Mouse (Mus musculus) frontal cortex, postnatal 10 days (tissue): ENCODE measurements around the gene Papss1.

Experiments
- DNase-seq, 2 experiments: peaks; one replicate each; pipeline ENCODE4 v3.0.0; 2022; ENCODE audit warnings: low spot score in 2 of 2, mixed read lengths in 1 of 2

Gene Papss1

GRCm38 (mm10) chr3:131634091-131634490, 69.5 kb downstream of the Papss1 start:
- no peak for DNase-seq

GRCm38 (mm10) chr3:131636126-131636525, 71.6 kb downstream of the Papss1 start:
- DNase-seq: no peak

DNA sequence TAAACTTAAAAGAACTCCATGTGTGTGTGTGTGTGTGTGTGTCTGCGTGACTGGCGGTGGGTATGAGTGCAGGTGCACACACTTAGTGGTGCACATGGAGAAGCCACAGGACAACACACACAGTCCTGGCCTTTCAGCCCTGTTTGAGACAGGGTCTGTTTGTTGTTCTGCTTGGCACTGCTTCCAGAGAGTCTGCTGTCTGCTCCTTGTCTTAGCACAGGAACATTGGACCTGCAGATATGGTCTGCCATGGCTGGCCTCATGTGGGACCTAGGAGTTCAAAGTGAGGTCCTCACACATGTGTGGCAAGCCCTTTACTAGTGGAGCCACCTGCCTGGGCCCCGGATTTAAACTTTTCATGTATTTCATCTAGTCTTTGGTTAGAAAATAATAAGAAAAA, 72.4 kb downstream of the Papss1 start:
- DNase-seq: no peak

DNA sequence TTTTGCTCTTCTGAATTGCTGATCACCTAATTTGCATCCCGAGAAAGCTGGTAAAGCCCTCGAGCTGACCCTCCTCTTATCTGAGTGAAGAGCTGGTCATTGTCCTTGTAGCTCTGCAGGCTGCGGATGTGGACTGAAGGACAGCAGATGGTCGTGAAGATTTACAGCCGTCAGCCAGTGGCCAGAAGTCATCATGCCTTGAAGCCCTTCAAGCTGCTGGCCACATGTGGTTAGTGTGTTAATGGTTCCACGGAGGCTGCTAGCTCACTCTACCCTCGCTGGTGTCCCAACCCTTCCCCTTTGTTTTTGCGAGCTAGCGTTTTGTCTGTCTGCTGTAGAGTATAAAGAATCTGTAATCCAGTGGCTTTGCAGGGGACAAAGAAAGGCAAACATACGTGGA, 73.1 kb downstream of the Papss1 start:
- no peak for DNase-seq

- no peak for DNase-seq
These were observed 73.6 kb downstream of the Papss1 start for GRCm38 (mm10) chr3:131638216-131638615.

- peak; percentile 27 to 41 for DNase-seq
These were observed 78.2 kb downstream of the Papss1 start for GRCm38 (mm10) chr3:131642681-131643292.

- DNase-seq: no peak
These were observed 80.6 kb downstream of the Papss1 start for GRCm38 (mm10) chr3:131645203-131645602.

- no peak for DNase-seq
These were observed 89.8 kb downstream of the Papss1 start for GRCm38 (mm10) chr3:131654366-131654765.

- no peak for DNase-seq
These were observed 91.5 kb downstream of the Papss1 start for GRCm38 (mm10) chr3:131656032-131656431.

DNA sequence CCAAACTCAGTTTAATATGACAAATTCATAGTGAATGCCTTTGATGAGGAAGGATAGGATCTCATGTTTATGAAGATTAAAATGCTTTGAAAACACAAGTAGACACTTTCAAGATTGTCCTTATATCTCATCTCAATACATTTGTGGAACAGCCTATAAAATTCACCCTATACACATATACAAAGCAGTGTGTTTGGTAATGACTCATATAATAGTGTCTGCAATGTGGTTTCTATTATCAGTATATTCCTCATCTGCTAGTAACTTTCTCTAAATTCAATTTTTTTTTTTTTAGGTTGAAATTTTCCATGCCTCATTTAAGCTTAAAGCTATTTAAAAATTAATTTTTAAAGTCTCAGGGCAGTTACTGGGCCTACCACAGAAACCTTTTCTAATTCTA, 95.6 kb downstream of the Papss1 start:
- no peak for DNase-seq

- no peak for DNase-seq
These were observed 96.1 kb downstream of the Papss1 start for GRCm38 (mm10) chr3:131660629-131661028.

DNA sequence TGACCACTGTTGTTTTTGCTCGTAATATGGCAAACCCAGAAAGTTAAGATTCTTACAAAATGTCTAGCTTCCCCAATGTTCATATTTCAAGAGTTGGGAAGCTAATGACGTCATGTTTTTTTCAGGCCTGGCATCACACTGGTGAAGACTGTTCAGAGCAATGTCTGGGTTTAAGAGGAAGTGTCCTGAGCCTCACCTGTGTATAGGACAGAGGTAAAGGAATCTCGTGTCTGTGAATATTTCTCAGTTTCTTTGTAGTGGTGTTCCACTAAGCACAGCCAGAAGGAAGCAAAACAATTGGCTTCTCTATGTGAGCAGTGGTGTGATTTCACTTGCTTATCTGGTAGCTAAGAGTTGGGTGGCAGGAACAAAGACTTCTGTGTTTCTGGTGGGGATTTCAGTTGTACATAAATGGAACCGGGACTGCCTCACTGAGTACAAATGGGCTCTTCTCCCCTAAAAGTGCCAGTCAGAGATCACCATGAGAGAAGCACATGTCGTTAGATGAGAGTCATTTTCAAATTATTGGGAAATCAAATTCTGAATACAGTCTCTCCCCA, 98.1 kb downstream of the Papss1 start:
- DNase-seq: no peak

- DNase-seq: no peak
These were observed 105.3 kb downstream of the Papss1 start for GRCm38 (mm10) chr3:131669910-131670309.

GRCm38 (mm10) chr3:131686106-131686505, 121.5 kb downstream of the Papss1 start:
- peak; percentile 36 to 66 for DNase-seq

DNA sequence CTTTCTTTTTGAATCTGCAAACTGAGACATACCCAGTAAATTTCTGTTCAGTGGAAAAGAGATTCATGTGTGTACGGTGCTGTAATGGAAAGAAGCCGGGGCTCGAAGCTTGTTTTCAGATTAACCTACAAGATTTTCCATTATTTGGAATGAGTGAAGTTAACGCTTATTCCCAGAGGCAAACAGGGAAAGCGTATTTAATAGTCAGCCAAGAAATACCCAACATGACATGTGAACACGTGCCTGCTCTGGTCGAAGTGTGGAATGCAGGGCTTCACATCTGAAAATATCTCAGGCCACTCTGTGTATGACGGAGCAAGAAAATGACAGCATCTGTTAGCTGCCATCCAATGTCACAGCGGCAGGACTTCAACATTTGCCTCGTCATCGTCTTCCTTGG, 125.4 kb downstream of the Papss1 start:
- no peak for DNase-seq

DNA sequence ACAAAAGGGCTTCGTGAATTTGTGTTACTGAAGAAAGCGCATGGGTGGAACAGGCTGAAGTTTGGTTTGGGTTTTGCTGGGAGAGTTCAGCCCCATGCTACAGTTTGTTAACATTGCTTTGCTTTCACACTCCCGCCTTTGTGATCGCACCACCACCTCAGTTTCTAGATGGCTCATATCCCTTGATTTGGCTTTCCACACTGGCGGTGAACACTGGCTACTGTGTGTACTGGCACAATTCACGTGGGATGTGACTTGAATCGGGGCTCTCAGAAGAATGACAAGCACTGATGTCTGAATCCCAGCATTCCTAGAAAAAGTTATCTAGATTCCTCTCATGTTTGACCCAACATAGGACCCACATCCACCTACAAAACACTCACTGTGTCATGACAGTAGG, 126.0 kb downstream of the Papss1 start:
- DNase-seq: no peak

- DNase-seq: no peak
These were observed 126.6 kb downstream of the Papss1 start for GRCm38 (mm10) chr3:131691202-131691601.
